Mouse (Mus musculus) heart, embryonic 10.5 days (tissue): ENCODE results near the gene Arhgap19. TPM values are rescaled to one million over a fixed set of nuclear protein-coding genes. Genes with fewer than 3 reads are reported as not detected.
A peak's percentile ranks its signal among the peaks of the same experiment; 100 is the strongest.
"Not testable (repeated sequence)": the region's sequence is repeated elsewhere in the genome, so short reads cannot be mapped to it uniquely, and the experiment has no call there.

Experiments used
- DNase-seq: peaks from one replicate; pipeline ENCODE4 v3.0.0-alpha.2; 2017; ENCODE audit warnings: low spot score
- H3K27ac ChIP-seq: fragments of 300-500 bp; sonication (generic); 2 replicates; pipeline ENCODE4 v1.5.1; 2016; ENCODE audit warnings: mild to moderate bottlenecking
- H3K27me3 ChIP-seq: fragments of 300-500 bp; sonication (generic); 2 replicates; pipeline ENCODE4 v1.6.1; 2016; ENCODE audit warnings: mild to moderate bottlenecking; ENCODE audit not compliant: poor library complexity, insufficient read depth, severe bottlenecking
- H3K36me3 ChIP-seq: fragments of 300-500 bp; sonication (generic); 2 replicates; pipeline ENCODE4 v1.6.1; 2016; ENCODE audit warnings: mild to moderate bottlenecking, moderate library complexity
- H3K4me1 ChIP-seq: fragments of 300-500 bp; sonication (generic); 2 replicates; pipeline ENCODE4 v1.6.1; 2016; ENCODE audit warnings: mild to moderate bottlenecking
- H3K4me3 ChIP-seq: fragments of 300-500 bp; sonication (generic); 2 replicates; pipeline ENCODE4 v1.5.1; 2016; ENCODE audit warnings: mild to moderate bottlenecking, moderate library complexity
- H3K9me3 ChIP-seq: fragments of 300-500 bp; sonication (generic); 2 replicates; pipeline ENCODE4 v1.6.1; 2016; ENCODE audit warnings: mild to moderate bottlenecking, moderate library complexity
- WGBS: fragments of 180-500 bp; shearing (Covaris S2); methylation state at CpG from one replicate; pipeline ENCODE4 v1.1.7; 2016; 5-methylcytosine and 5-hydroxymethylcytosine counted together
- polyA plus RNA-seq: library from polyadenylated mRNA; unstranded; fragments of >200 nt; fragmentation: Nextera tagmentation; extraction: Ambion mirVana; gene quantifications from 2 replicates; pipeline ENCODE4 v1.2.1, GENCODE M21; 2016

The Arhgap19 gene
- 23.6 and 29.5 TPM in 2 replicates for polyA plus RNA-seq

DNA sequence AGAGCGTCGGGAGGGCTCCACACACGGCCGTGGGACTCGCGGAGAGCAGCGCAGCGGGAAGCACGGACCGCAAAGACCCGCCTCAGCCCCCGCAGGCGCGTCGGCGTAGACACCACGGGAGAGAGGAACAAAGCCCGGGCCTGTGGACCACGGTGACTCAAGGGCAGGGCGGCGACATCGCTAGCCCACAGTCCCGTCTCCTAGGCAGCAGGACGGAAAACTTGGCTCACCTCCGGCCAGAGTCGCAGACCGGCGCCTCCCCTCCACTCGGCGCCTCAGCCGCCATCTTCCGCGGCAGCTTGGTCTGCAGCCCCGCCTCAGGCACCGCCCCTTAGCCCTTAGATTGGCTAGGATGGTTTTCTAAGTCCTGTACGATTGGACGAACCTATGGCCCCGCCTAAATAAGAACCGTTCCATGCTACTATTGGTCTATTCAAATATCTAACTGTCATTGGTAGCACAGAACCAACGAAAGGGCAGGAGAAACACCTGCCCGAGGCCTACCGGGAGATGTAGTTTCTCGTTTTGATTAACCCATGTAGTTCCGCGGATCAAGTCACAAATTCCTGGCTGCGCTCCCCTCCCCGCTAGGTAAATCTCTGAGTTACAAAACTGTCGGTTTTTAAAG is at the start of gene Arhgap19:
Gene Arhgap19, minus strand, starts transcription at position 306 of the 628 bp plus-strand sequence.
- under 1% methylated on average over 48 of the region's 48 CpGs for WGBS
- Histone ChIP-seq H3K9me3 (peaks cover 6% of the 10 kb centered on the region; the same call in 1 of the 2 replicates), H3K4me3 (peak within 1 kb of the TSS; percentile 77), H3K27ac (peak within 1 kb of the TSS; percentile 90), H3K36me3 (no peaks in the 10 kb centered on the region), H3K27me3 (no peaks in the 10 kb centered on the region), H3K4me1 (peaks cover 17% of the 10 kb centered on the region)
- peak; percentile 98 for DNase-seq

DNA sequence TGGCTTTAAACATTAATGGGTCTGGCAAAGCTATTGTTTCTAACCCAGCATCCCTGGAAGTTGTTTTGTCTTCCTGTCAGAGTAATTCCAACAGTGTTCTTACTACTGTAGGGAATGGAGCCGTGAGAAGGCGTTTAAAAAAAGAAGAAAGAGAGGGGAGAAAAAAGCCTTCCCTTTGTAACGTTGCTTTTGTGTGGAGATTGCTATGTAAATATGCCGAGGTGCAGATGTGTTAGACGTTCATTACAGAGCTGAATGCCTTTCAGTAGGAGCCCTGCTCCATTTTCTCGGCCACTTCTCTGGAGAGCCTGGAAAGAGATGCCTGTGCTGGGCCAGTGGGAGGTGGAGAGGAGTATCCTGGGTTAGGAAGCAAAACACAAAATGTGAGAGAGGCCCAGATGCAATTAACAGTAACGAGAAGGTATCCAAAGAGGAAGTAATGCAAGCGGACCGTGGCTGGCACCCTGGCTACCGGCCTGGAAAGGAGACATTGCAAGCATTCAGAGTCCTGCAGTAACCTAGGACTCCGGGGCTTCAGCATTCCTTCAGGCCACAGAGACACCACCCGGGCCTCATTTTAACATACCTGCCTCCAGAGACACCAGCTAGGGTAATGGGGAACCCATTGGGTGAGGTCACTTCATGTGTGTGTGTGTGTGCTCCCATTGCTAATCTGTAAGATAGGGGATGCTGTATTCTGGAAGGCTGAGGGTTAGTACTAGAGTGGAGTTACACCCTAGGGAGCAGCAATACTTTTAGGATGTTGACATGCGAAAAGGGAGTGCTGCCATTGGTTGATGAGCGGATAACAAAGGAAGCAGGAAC is 49.1 kb upstream of the Arhgap19 start:
- Histone ChIP-seq H3K27ac (0 out of 2 replicates have a peak overlapping the region, but pooled peaks have one; percentile 17), H3K27me3 (no peaks in the 10 kb centered on the region), H3K9me3 (no peaks in the 10 kb centered on the region), H3K4me1 (peaks cover 18% of the 10 kb centered on the region), H3K36me3 (no peaks in the 10 kb centered on the region), H3K4me3 (0 out of 2 replicates have a peak overlapping the region, but pooled peaks have one; percentile 8)
- no peak for DNase-seq
- WGBS: 35% methylated on average over 14 of the region's 14 CpGs

DNA sequence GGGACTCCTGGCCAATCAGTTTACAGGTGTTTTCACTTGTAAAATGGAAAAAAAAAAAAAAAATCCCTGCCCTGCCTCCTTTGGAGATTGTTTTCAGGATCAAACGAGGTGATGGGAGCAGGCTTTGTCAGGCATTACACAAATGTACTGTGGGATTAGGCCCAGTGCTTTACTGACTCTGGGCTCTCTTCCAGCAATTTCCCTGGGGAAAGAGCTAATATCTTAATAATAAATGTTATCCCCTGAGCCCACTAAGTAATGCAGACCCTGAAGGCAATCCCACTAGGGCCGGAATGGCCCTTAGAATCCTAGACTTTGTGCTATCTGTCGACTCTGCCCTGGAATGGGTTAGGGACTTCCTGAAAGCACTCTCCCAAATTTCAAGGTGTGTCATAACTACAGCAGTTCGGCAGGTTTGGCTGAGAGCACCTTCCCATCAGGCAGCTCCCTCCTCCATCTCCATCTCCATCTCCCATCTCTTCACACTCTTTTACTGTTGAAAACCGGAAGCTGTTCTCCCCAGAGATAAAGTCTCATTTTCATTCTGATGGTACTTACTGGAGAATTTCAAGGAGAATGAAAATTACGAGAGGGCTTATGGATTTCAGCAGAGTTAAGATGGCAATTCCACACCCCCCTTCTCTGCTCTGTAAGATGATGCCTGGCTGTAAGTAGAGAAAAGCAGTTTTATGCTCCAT is 48.3 kb upstream of the Arhgap19 start:
- no peaks in the 10 kb centered on the region for H3K27me3 ChIP-seq
- DNase-seq: no peak
- no peaks in the 10 kb centered on the region for H3K36me3 ChIP-seq
- H3K4me3 ChIP-seq: no peak overlapping the region
- no peak overlapping the region for H3K27ac ChIP-seq
- no peaks in the 10 kb centered on the region for H3K9me3 ChIP-seq
- WGBS: 43% methylated on average over 6 of the region's 6 CpGs
- H3K4me1 ChIP-seq: peaks cover 20% of the 10 kb centered on the region

DNA sequence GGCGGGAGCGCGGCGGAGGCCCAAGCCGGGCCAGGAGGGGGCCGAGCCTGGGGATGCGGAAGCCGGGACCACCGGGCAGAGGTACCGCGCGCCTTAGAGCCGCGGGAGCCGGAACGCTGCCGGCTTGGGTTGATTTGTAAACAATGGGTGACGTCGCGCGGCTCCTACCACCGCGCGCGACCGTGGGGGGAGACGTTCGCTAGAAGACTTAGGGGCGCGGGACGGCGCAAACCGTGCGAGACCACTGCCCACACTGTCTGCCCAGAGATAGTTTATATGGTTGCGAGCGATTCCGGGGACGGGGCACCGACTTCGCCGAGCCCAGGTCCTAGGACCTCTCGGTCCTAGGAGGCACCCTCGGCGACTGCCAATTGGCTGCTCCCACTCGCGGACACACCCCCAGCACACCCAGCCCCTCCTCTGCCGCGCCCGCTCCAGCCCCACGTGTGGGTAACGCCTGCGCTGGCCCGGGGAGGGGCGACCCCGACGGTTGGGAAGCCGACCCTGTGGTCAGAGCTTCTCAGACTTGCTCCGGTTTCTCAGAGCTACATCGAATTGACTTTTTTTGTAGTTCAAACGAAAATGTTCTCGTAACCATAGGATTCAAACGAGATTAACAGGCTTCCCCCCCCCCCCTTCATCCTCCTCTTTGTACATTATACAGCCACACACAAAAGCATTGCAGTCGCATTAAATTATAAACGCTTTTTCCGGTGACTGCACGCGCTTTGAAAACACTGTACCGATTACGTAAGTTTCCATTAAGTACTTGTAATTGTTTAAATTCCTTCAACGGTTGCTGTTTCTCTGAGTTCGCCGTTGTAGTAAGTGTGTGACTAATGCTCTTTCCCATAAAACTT is 46.4 kb upstream of the Arhgap19 start, which contains the start of gene Frat2:
Gene Frat2, minus strand, starts transcription at position 141 of the 860 bp plus-strand sequence.
- Histone ChIP-seq H3K4me3 (peak within 1 kb of the TSS; percentile 88), H3K27me3 (no peaks in the 10 kb centered on the region), H3K9me3 (no peaks in the 10 kb centered on the region), H3K27ac (peak within 1 kb of the TSS; percentile 96), H3K4me1 (peaks cover 20% of the 10 kb centered on the region), H3K36me3 (no peaks in the 10 kb centered on the region)
- DNase-seq: peak; percentile 96
- under 1% methylated on average over 72 of the region's 72 CpGs for WGBS

DNA sequence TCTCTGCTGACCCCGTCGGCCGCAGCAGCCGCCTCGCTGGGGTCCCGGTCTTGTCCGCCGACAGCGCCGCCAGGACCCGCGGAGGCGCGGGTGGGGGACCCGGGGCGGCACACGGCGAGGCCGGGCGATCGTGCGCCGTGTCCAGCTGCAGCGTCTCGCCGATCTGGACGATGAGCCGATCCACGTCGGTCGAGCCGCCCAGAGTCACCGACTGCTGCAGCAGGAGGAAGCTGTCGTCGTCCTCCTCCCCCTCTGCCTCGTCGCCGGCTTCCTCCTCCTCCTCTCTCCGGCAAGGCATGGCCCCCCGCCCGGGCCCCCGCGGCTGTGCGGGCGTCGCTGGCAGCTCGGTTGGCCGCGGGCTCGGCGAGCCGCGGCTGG is 45.8 kb upstream of the Arhgap19 start:
- H3K9me3 ChIP-seq, H3K36me3 ChIP-seq, H3K27me3 ChIP-seq: not testable (repeated sequence)
- Histone ChIP-seq H3K4me3 (peak overlapping the region; percentile 88), H3K4me1 (peaks cover 20% of the 10 kb centered on the region), H3K27ac (peak overlapping the region; percentile 96)
- WGBS: 0% methylated on average over 45 of the region's 53 CpGs
- peak; percentile 82 for DNase-seq

DNA sequence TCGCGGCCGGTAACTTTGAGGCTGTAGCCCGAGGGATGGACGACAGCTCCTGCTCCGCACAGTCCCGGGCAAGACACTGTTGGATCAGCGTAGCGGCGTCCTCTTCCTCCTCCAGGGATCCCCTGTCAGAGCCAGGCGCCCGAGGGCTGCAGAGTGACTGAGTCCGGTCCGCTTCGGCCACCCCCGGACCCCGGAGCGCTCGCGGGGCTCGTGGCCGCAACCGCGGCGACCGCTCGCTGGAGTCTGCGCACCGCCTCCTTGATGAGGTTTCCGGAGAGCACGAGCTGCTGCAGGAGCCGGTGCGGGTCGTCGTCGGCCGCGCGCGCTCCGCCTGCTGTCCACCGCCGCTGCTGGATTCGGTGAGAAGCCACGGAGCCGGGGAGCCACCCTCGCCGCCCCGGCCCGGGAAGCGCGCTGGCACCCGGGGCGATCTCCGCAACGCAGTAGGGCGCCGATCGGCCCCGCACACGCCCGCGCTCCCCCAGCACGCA is 45.3 kb upstream of the Arhgap19 start:
- peaks cover 20% of the 10 kb centered on the region for H3K4me1 ChIP-seq
- H3K27ac ChIP-seq: peak overlapping the region; percentile 96
- WGBS: under 1% methylated on average over 64 of the region's 64 CpGs
- H3K27me3 ChIP-seq: no peaks in the 10 kb centered on the region
- no peaks in the 10 kb centered on the region for H3K9me3 ChIP-seq
- H3K36me3 ChIP-seq: no peaks in the 10 kb centered on the region
- H3K4me3 ChIP-seq: peak overlapping the region; percentile 88
- peak; percentile 80 for DNase-seq

DNA sequence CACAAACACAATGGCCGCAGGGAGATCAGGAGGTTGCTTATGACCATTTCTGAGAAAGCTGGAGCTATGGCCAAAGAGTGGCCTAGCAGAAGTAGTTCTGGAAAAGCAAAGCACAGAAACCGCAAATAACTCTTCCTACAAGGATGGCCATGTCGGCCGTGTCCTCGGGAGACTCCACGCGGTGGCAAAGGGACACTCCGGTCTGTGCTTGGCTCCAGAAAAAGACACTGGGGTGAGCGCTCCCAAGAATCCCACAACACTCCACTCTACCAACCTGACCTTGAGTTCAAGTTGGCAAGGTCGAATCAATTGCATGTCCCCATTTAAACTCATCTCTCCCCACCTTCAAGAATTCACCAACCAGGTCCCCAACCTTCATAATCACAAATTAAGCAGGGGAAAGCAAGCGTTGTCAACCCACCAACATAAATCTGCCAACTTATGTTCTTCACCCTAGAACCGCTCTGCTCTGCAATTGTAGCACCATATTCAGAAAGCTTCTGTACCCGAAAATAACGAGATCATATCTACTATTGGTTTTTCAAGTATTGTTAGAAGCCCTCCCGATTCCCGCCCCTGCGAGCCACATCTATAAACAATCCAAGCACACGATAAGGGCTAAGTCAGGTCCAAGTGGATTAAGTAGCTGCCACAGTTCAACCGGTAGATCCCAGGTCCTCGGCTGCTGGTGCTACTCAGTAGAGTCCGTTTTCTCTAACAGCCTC is 44.7 kb upstream of the Arhgap19 start:
- DNase-seq: no peak
- Histone ChIP-seq H3K9me3 (no peaks in the 10 kb centered on the region), H3K27ac (peak overlapping the region; percentile 96), H3K27me3 (no peaks in the 10 kb centered on the region), H3K36me3 (no peaks in the 10 kb centered on the region), H3K4me1 (peaks cover 21% of the 10 kb centered on the region), H3K4me3 (peak overlapping the region; percentile 88)
- WGBS: 8% methylated on average over 21 of the region's 21 CpGs

DNA sequence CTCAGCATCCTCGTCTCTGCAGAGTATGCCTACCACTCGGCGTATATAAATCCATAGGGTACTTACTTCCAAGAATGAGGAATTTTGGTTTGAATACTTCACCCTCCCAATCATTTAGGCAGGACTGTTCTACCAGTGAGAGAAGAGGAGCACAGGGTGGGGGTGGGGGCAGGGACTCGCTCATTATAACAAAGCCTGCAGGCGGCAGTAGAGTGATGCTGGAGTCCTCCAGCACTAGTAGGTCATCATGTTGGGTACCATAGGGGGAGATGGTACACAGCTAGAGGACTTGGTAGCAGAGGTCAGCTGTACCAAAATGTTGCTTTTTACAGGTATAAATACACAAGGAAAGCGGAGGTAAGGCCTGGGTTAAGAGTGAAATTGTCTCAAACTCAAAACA is 42.5 kb upstream of the Arhgap19 start:
- 80% methylated on average over 6 of the region's 6 CpGs for WGBS
- no peak overlapping the region for H3K4me3 ChIP-seq
- H3K4me1 ChIP-seq: peaks cover 24% of the 10 kb centered on the region
- no peak for DNase-seq
- no peaks in the 10 kb centered on the region for H3K27me3 ChIP-seq
- no peaks in the 10 kb centered on the region for H3K9me3 ChIP-seq
- no peak overlapping the region for H3K27ac ChIP-seq
- no peaks in the 10 kb centered on the region for H3K36me3 ChIP-seq

DNA sequence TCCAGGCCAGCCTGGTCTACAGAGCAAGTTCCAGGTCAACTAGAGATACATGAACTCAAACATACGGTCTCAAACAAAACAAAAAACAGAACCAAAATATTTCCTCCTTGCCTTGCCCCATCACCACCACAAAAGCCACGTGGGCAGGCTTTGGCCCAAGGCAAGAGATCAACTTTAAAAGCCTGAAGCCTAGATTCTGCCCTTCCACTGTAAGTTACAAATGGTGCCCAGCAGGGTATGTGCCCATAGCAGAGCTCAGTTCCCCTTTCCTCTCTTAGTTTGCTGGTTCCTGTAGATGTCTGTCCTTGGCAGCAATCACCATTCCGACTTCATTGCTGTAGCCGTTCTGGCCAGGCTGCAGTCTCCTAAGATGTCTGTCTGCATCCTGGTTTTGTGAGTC is 40.9 kb upstream of the Arhgap19 start:
- Histone ChIP-seq H3K27me3 (no peaks in the 10 kb centered on the region), H3K9me3 (no peaks in the 10 kb centered on the region), H3K4me1 (peaks cover 35% of the 10 kb centered on the region), H3K36me3 (no peaks in the 10 kb centered on the region), H3K27ac (no peak overlapping the region), H3K4me3 (no peak overlapping the region)
- WGBS: 75% methylated on average over 4 of the region's 4 CpGs
- DNase-seq: no peak

DNA sequence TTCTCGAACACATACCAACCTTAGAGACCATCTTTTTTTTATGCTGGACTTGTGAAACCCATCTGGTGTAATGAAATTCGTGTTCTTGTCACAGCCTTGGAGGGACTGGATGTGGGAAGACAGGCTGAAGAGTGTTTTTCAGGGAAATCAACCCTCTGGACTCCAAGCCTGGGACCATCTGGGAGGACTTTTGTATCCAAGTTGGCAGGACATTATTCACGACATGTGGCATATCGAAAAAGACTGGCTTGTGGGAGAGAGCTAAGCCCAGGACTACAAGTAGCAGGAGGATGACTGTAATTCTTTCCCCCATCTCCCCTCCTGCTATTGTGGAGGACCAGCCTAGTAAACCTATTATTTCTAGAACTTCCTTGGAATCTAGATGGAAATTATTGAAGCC is 40.3 kb upstream of the Arhgap19 start:
- Histone ChIP-seq H3K27me3 (no peaks in the 10 kb centered on the region), H3K27ac (no peak overlapping the region)

DNA sequence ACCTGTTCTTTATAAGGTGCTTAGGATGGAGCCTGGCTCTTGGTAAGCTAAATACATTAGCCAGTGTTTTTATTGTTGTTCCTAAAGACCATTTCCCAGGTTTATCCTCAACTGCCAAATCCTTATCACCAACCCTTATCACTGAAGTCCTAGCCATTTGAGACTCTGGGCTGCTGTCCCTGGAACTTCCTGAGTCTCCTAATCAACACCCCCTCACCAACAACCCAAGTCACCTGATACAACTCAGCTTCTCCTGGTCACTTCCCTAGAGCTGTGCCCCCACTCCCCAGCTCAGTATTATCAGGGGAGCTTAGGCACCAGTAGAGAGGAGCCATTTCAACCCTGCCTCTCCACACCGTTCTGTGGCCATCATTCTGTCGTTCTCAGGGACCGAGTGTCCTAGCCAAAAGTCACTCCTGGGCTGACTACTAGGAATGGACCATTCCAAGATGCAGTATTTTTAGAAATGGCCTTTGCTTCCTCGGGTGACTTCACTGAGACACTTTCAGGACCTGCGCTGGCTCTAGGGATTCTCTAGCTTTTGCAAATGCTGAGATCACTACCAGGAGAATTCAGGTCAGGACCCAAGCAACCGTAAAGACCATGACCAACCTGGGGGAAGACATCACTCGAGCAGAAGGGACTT is 39.4 kb upstream of the Arhgap19 start:
- peak overlapping the region; percentile 44; the same call in 1 of the 2 replicates for H3K27ac ChIP-seq
- H3K9me3 ChIP-seq: no peaks in the 10 kb centered on the region
- H3K4me1 ChIP-seq: peaks cover 39% of the 10 kb centered on the region
- no peak overlapping the region for H3K4me3 ChIP-seq
- no peaks in the 10 kb centered on the region for H3K27me3 ChIP-seq
- no peak for DNase-seq
- H3K36me3 ChIP-seq: no peaks in the 10 kb centered on the region
- 33% methylated on average over 7 of the region's 7 CpGs for WGBS

More for the DNA sequence above, 40.3 kb upstream of the Arhgap19 start:
- no peak overlapping the region for H3K4me3 ChIP-seq
- no peaks in the 10 kb centered on the region for H3K36me3 ChIP-seq
- H3K4me1 ChIP-seq: peaks cover 39% of the 10 kb centered on the region
- no peak for DNase-seq
- no peaks in the 10 kb centered on the region for H3K9me3 ChIP-seq
- WGBS: 87% methylated on average over 4 of the region's 4 CpGs
